ENCODE assay signal across 17 mouse cellular contexts in the genomic region with DNA sequence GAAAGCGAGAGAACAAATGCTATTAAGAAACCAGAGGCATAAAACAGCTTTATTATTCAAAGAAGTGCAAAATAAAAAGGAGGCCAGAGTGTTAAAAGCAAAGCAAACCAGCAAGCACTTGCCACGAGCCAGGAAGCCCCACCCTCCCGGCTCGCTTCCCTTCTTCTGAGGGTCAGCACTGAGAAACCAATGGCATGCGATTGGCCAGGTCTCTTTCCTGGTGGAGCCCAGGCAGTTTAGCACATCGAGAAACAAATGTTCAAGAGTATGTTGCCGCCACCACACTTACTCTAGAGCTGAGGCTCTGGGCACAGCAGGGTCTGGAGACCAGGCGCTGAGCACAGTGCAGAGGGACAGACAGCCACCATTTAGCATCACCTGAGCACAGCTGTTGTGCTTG. TPM values are rescaled to one million over a fixed set of nuclear protein-coding genes. Genes with fewer than 3 reads are reported as not detected.
DNase-seq lines count a peak whose midpoint lies in the region; TF ChIP-seq lines count a peak whose summit lies in the region.
"Had no signal": no experiment of that assay in that cellular context is flagged by ENCODE, and none has a peak within 500 bp of the region (broad histone marks: within the 10 kb centered on the region; RNA-seq: fewer than 3 reads in every experiment).

No protein-coding gene starts in this region.

- intact Hi-C loops in gastrocnemius, adult 2 months (cut with DNase I): loop anchor here (5.0 kb wide), 1 partner anchor 35 kb away; the partner anchor contains the start of genes Gnb1l and Rtl10

- H3K4me3 ChIP-seq in gastrocnemius, adult 2 months: no peak overlapping the region
- no peak overlapping the region for H3K4me3 ChIP-seq in thymus, adult 2 months (ENCODE audit: control insufficient read depth, insufficient read depth, low read length)
- H3K4me3 ChIP-seq: forebrain, embryonic 13.5 days; neural tube, embryonic 13.5 days; stomach, embryonic 15.5 days had no signal

- DNase-seq in gastrocnemius, adult 2 months: peak; percentile 52
- no peak for DNase-seq in gastrocnemius, postnatal 4 days (ENCODE audit: low spot score in 2 of 2)
- DNase-seq in kidney, postnatal 14 days: peak; percentile 32
- DNase-seq in kidney, adult 18-20 months: no peak
- DNase-seq in thymus, adult 2 months: peak; percentile 45
- DNase-seq in thymus, adult 18-20 months: no peak
- peak; percentile 62 for DNase-seq in thymus, postnatal 4 days
- no peak for DNase-seq in cerebellum, postnatal 10 days
- DNase-seq: adrenal gland, adult 8-10 months; cerebellum, postnatal 25 days; gastrocnemius, postnatal 36 days; right cerebral cortex, postnatal 14 days had no signal

- peak overlapping the region; percentile 64 for H3K27ac ChIP-seq in gastrocnemius, adult 2 months
- no peak overlapping the region for H3K27ac ChIP-seq in thymus, adult 2 months (ENCODE audit: control insufficient read depth, insufficient read depth, low read length)
- H3K27ac ChIP-seq: forebrain, embryonic 13.5 days; hindbrain, postnatal 0 days; kidney, postnatal 0 days; neural tube, embryonic 13.5 days; stomach, embryonic 15.5 days had no signal

- peaks cover 65% of the 10 kb centered on the region for H3K4me1 ChIP-seq in thymus, adult 2 months (replicated peaks; ENCODE audit: control insufficient read depth, insufficient read depth, low read length)

- no peak for TF ChIP-seq POLR2A in thymus, adult 2 months (IDR thresholded peaks at IDR 0.05; ENCODE audit: control insufficient read depth, extremely low read depth, insufficient read depth, low read length, poor library complexity)

- no peaks in the 10 kb centered on the region for H3K36me3 ChIP-seq in thymus, adult 2 months (ENCODE audit: control insufficient read depth, insufficient read depth, low read length)
- H3K36me3 ChIP-seq: neural tube, embryonic 13.5 days; stomach, embryonic 15.5 days had no signal

- no peaks in the 10 kb centered on the region for H3K27me3 ChIP-seq in thymus, adult 2 months (ENCODE audit: control insufficient read depth, insufficient read depth, low read length)
- H3K27me3 ChIP-seq: stomach, embryonic 15.5 days had no signal

- WGBS in thymus, adult 2 months: 38% methylated on average over 8 of the region's 8 CpGs

- TF ChIP-seq CTCF in gastrocnemius, adult 2 months (IDR thresholded peaks at IDR 0.05): no peak
- no peak for TF ChIP-seq CTCF in thymus, adult 2 months (IDR thresholded peaks at IDR 0.05; ENCODE audit: borderline replicate concordance, control insufficient read depth, extremely low read depth, insufficient read depth, low read length, poor library complexity)

RNA-seq across cellular contexts. Expression of gene Gnb1l, which starts 35.9 kb away (rescaled TPM):
- total RNA-seq in gastrocnemius, adult 2 months (2021): 1 to 10 TPM; 4.0 to 4.4 TPM
- 1 to 10 TPM; 4.5 to 6.0 TPM for total RNA-seq in gastrocnemius, postnatal 4 days (2021)
- 38.7 and 48.9 TPM in 2 replicates for polyA plus RNA-seq in thymus, adult 2 months (2012; rRNA removed)

RNA-seq across cellular contexts. Expression of gene Comt, which starts 35.9 kb away (rescaled TPM):
- 10 to 100 TPM; 35.4 to 43.5 TPM for total RNA-seq in gastrocnemius, adult 2 months (2021)
- 10 to 100 TPM; 52.9 to 62.8 TPM for total RNA-seq in gastrocnemius, postnatal 4 days (2021)
- 104 and 108 TPM in 2 replicates for polyA plus RNA-seq in thymus, adult 2 months (2012; rRNA removed)

RNA-seq across cellular contexts. Expression of gene Rtl10, which starts 36.1 kb away (rescaled TPM):
- 1 to 10 TPM; 3.2 to 4.1 TPM for total RNA-seq in gastrocnemius, adult 2 months (2021)
- 1 to 10 TPM; 6.7 to 6.8 TPM for total RNA-seq in gastrocnemius, postnatal 4 days (2021)
- polyA plus RNA-seq in thymus, adult 2 months (2012; rRNA removed): 47.0 and 63.6 TPM in 2 replicates

RNA-seq across cellular contexts. Expression of gene Txnrd2, which starts 36.4 kb away (rescaled TPM):
- total RNA-seq in gastrocnemius, adult 2 months (2021): 10 to 100 TPM; 18.9 to 21.4 TPM
- 10 to 100 TPM; 10.1 to 14.9 TPM for total RNA-seq in gastrocnemius, postnatal 4 days (2021)
- polyA plus RNA-seq in thymus, adult 2 months (2012; rRNA removed): 10.6 and 10.7 TPM in 2 replicates

Comparison
In these comparisons a context has a peak if more than half of its experiments do, and no peak if none do; other contexts are left out.
1. DNase-seq: peak in gastrocnemius, adult 2 months (single experiment), kidney, postnatal 14 days (single experiment), thymus, adult 2 months (single experiment) and thymus, postnatal 4 days (single experiment); none in gastrocnemius, postnatal 4 days (0 of 2), kidney, adult 18-20 months (single experiment), thymus, adult 18-20 months (0 of 2) and cerebellum, postnatal 10 days (0 of 2).